Mouse (Mus musculus): ENCODE measurements around the gene Gpx1. TPM values are rescaled to one million over a fixed set of nuclear protein-coding genes. Genes with fewer than 3 reads are reported as not detected.

Gpx1 gene
- total RNA-seq, 2 experiments from 2014 or later = 91.8 to 108 TPM

Other genes starting within 250 kb of the Gpx1 start
- gene Apeh, start 244.3 kb upstream of the Gpx1 start, total RNA-seq (2021) = 10 to 100 TPM; 47.7 to 51.5 TPM
- under 1 TPM; 0.39 to 0.41 TPM for gene Bsn, start 148.5 kb upstream of the Gpx1 start, total RNA-seq (2021)
- gene Dag1, start 74.9 kb upstream of the Gpx1 start, total RNA-seq (2021) = 100 to 1,000 TPM; 400 to 402 TPM
- gene Nicn1, start 48.5 kb upstream of the Gpx1 start, total RNA-seq (2021) = 10 to 100 TPM; 15.9 to 16.7 TPM
- 1 to 10 TPM; 2.4 to 3.1 TPM for gene Amt, start 42.0 kb upstream of the Gpx1 start, total RNA-seq (2021)
- gene Rhoa, start 32.8 kb upstream of the Gpx1 start, total RNA-seq (2021) = 100 to 1,000 TPM; 272 TPM
- 10 to 100 TPM; 24.7 to 33.9 TPM for gene Tcta, start 32.7 kb upstream of the Gpx1 start, total RNA-seq (2021)
- gene Usp4, start 8.9 kb downstream of the Gpx1 start, total RNA-seq (2021) = 10 to 100 TPM; 77.2 to 93.2 TPM
- 1 to 10 TPM in 1 of 2 experiments, under 1 TPM in 1; 0.57 to 1.2 TPM for gene 1700102P08Rik, start 53.9 kb downstream of the Gpx1 start, total RNA-seq (2021)
- under 1 TPM; 0.21 to 0.25 TPM for gene Ccdc36, start 89.6 kb downstream of the Gpx1 start, total RNA-seq (2021)
- gene BC048562, start 97.6 kb downstream of the Gpx1 start, total RNA-seq (2021) = not detected
- gene Ccdc71, start 121.6 kb downstream of the Gpx1 start, total RNA-seq (2021) = 10 to 100 TPM; 27.0 to 31.3 TPM
- gene Klhdc8b, start 122.7 kb downstream of the Gpx1 start, total RNA-seq (2021) = 10 to 100 TPM; 13.4 to 15.3 TPM
- 100 to 1,000 TPM; 180 to 191 TPM for gene Lamb2, start 140.8 kb downstream of the Gpx1 start, total RNA-seq (2021)
- gene Usp19, start 151.7 kb downstream of the Gpx1 start, total RNA-seq (2021) = 100 to 1,000 TPM; 107 to 126 TPM
- 10 to 100 TPM; 93.1 to 96.0 TPM for gene Qars, start 168.8 kb downstream of the Gpx1 start, total RNA-seq (2021)
- gene Qrich1, start 177.9 kb downstream of the Gpx1 start, total RNA-seq (2021) = 100 to 1,000 TPM; 109 to 123 TPM
- 10 to 100 TPM; 78.6 to 92.9 TPM for gene Impdh2, start 221.4 kb downstream of the Gpx1 start, total RNA-seq (2021)
- gene Ndufaf3, start 228.5 kb downstream of the Gpx1 start, total RNA-seq (2021) = 10 to 100 TPM; 39.6 to 46.7 TPM
- 10 to 100 TPM; 11.5 to 14.6 TPM for gene Dalrd3, start 231.0 kb downstream of the Gpx1 start, total RNA-seq (2021)
- gene Wdr6, start 239.8 kb downstream of the Gpx1 start, total RNA-seq (2021) = 10 to 100 TPM; 27.7 to 32.2 TPM

Data from gastrocnemius, postnatal 4 days (tissue).